Mouse (Mus musculus) forebrain, embryonic 14.5 days (tissue): ENCODE results near the gene Ttll9. TPM values are rescaled to one million over a fixed set of nuclear protein-coding genes. Genes with fewer than 3 reads are reported as not detected.
A peak's percentile ranks its signal among the peaks of the same experiment; 100 is the strongest.

Experiments
- ATAC-seq: fragments of 200-750 bp; cut with Nextera tagmentation; 2 replicates; pipeline ENCODE4 v1.8.0; 2017; ENCODE audit warnings: mild to moderate bottlenecking, moderate library complexity
- DNase-seq: peaks from one replicate; pipeline ENCODE4 v3.0.0-alpha.2; 2015; ENCODE audit warnings: low spot score
- H3K27ac ChIP-seq: fragments of 300-500 bp; sonication (generic); 2 replicates; pipeline ENCODE4 v1.5.1; 2014; ENCODE audit warnings: low read depth, mild to moderate bottlenecking, control low read depth, low read length, moderate library complexity
- H3K27me3 ChIP-seq: fragments of 300-500 bp; sonication (generic); replicated peaks from 2 replicates; pipeline ENCODE4 v1.6.1; 2014; ENCODE audit warnings: low read length, control low read depth, mixed read lengths; ENCODE audit not compliant: control insufficient read depth, insufficient read depth
- H3K36me3 ChIP-seq: fragments of 300-500 bp; sonication (generic); 2 replicates; pipeline ENCODE4 v1.6.1; 2014; ENCODE audit warnings: low read length, control low read depth; ENCODE audit not compliant: control insufficient read depth, insufficient read depth
- H3K4me1 ChIP-seq: fragments of 300-500 bp; sonication (generic); 2 replicates; pipeline ENCODE4 v1.6.1; 2014; ENCODE audit warnings: antibody characterized with exemption, low read length, control low read depth; ENCODE audit not compliant: control insufficient read depth, insufficient read depth
- H3K4me2 ChIP-seq: fragments of 300-500 bp; sonication (generic); 2 replicates; pipeline ENCODE4 v1.6.1; 2014; ENCODE audit warnings: mild to moderate bottlenecking, control low read depth, low read length
- H3K4me3 ChIP-seq: fragments of 300-500 bp; sonication (generic); 2 replicates; pipeline ENCODE4 v1.5.1; 2014; ENCODE audit warnings: low read depth, low read length, control low read depth
- H3K9ac ChIP-seq: fragments of 300-500 bp; sonication (generic); 2 replicates; pipeline ENCODE4 v1.6.1; 2014; ENCODE audit warnings: mild to moderate bottlenecking, low read length, control low read depth, moderate library complexity
- H3K9me3 ChIP-seq: fragments of 300-500 bp; sonication (generic); replicated peaks from 2 replicates; pipeline ENCODE4 v1.6.1; 2016; ENCODE audit warnings: low read length, control low read depth, mixed read lengths; ENCODE audit not compliant: control insufficient read depth
- WGBS: fragments of 180-500 bp; shearing (Covaris S2); extraction: QIAGEN DNeasy Blood & Tissue Kit; methylation state at CpG from one replicate; pipeline ENCODE4 v1.1.7; 2014; 5-methylcytosine and 5-hydroxymethylcytosine counted together
- polyA plus RNA-seq: library from polyadenylated mRNA; unstranded; fragments of >200 nt; fragmentation: Nextera tagmentation; extraction: Ambion mirVana; gene quantifications from 2 replicates; pipeline ENCODE4 v1.2.1, GENCODE M21; 2014

Gene Ttll9
- polyA plus RNA-seq, 1 experiment from 2014 or later = 2.5 TPM

- peak overlapping the region; percentile 63 for H3K4me3 ChIP-seq
- peak overlapping the region; percentile 61 for H3K27ac ChIP-seq
- no peaks in the 10 kb centered on the region for H3K9me3 ChIP-seq
- peak overlapping the region; percentile 73 for H3K9ac ChIP-seq
- H3K4me2 ChIP-seq = peak overlapping the region; percentile 73
- H3K27me3 ChIP-seq = peaks cover 11% of the 10 kb centered on the region; the same call in 1 of the 2 replicates
- H3K36me3 ChIP-seq = no peaks in the 10 kb centered on the region
- DNase-seq (peak; percentile 65), ATAC-seq (peak; percentile 63)
- WGBS = 2% methylated on average over 40 of the region's 58 CpGs
- H3K4me1 ChIP-seq = peaks cover 15% of the 10 kb centered on the region
Measured at GRCm38 (mm10) chr2:153032083-153032842, 70.0 kb downstream of the Ttll9 start.

- DNase-seq (no peak), ATAC-seq (no peak)
- Histone ChIP-seq H3K27me3 (peaks cover 11% of the 10 kb centered on the region; the same call in 1 of the 2 replicates), H3K4me3 (peak overlapping the region; percentile 63), H3K4me1 (peaks cover 15% of the 10 kb centered on the region), H3K9ac (peak overlapping the region; percentile 73), H3K36me3 (no peaks in the 10 kb centered on the region), H3K4me2 (peak overlapping the region; percentile 73), H3K27ac (0 out of 2 replicates have a peak overlapping the region, but pooled peaks have one; percentile 39), H3K9me3 (no peaks in the 10 kb centered on the region)
- 6% methylated on average over 4 of the region's 4 CpGs for WGBS
Measured at GRCm38 (mm10) chr2:153032973-153033372, 70.7 kb downstream of the Ttll9 start.

DNA sequence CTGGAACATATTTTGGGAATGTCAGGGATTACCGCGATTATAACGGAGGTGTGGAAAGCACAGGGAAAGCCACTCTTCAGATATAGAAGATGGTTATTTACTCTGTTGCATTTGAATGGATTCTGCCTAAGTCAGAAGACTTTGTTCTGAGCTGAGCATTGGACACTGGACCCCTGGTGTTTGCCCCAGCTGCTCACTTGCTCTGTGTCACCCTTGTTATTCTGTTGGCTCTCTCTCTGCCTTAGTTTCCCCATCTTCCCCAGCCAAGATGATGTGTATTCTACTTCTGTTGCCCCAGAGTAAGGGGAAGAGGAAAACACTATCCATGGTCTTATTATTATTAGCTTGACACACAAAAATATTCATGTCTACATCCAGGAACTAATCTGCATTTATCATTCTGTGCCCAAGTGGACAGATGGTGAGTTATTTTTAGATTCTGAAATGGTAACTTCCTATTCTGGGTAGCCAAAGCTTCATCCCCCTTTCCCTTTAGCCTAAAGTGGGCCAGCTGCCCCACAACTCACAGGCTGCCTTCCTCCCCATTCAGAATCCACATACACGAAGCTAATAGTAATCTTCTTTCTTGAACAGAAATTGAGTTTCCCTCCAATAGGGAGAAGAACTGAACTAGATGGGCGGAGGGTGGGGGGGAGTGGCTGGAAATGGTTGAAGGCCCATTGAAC, 71.4 kb downstream of the Ttll9 start:
- Histone ChIP-seq H3K4me1 (peaks cover 15% of the 10 kb centered on the region), H3K4me2 (peak overlapping the region; percentile 73), H3K9ac (peak overlapping the region; percentile 73), H3K4me3 (peak overlapping the region; percentile 63), H3K27ac (peak overlapping the region; percentile 39; the same call in 1 of the 2 replicates), H3K36me3 (no peaks in the 10 kb centered on the region), H3K9me3 (no peaks in the 10 kb centered on the region), H3K27me3 (peaks cover 11% of the 10 kb centered on the region; the same call in 1 of the 2 replicates)
- ATAC-seq (no peak), DNase-seq (peak; percentile 70)
- WGBS = 66% methylated on average over 5 of the region's 5 CpGs

DNA sequence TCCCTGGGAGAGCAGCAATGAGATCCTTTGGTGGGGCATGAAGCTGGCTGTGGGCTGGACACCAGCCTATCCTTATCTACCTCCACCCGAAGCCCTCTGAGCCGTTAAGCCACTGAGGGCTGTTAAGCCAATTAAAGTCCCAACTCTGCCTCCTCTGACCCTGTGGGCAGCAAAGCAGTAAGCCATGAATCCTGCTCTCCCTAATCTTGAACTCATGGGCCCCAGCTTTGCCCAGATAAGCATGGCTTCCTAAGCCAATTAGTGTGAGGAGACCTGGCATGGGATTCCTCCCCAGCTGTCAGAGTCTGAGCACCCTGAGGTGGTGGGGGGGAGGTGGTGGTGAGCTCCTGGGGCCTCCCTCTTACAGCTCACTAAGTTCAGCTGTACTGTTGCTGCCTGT, 74.4 kb downstream of the Ttll9 start:
- 0 out of 2 replicates have a peak, but pooled peaks cover 4% of the 10 kb centered on the region for H3K27me3 ChIP-seq
- no peak for DNase-seq
- H3K9me3 ChIP-seq = no peaks in the 10 kb centered on the region
- H3K27ac ChIP-seq = no peak overlapping the region
- ATAC-seq = no peak
- peaks cover 15% of the 10 kb centered on the region for H3K4me1 ChIP-seq
- no peak overlapping the region for H3K9ac ChIP-seq
- WGBS = 10% methylated on average over 2 of the region's 2 CpGs
- H3K4me2 ChIP-seq = no peak overlapping the region
- H3K4me3 ChIP-seq = no peak overlapping the region
- H3K36me3 ChIP-seq = no peaks in the 10 kb centered on the region

- Histone ChIP-seq H3K4me3 (no peak overlapping the region), H3K9me3 (no peaks in the 10 kb centered on the region), H3K9ac (no peak overlapping the region), H3K27me3 (no peaks in the 10 kb centered on the region), H3K27ac (no peak overlapping the region), H3K36me3 (no peaks in the 10 kb centered on the region), H3K4me2 (no peak overlapping the region), H3K4me1 (peaks cover 20% of the 10 kb centered on the region)
- DNase-seq = peak; percentile 46
- no peak for ATAC-seq
- 58% methylated on average over 3 of the region's 3 CpGs for WGBS
Measured at GRCm38 (mm10) chr2:153043886-153044285, 81.6 kb downstream of the Ttll9 start.

GRCm38 (mm10) chr2:153045884-153046299, 83.6 kb downstream of the Ttll9 start:
- ATAC-seq (peak; percentile 62), DNase-seq (peak; percentile 92)
- H3K27ac ChIP-seq = peak overlapping the region; percentile 94
- no peaks in the 10 kb centered on the region for H3K36me3 ChIP-seq
- no peak overlapping the region for H3K9ac ChIP-seq
- H3K4me2 ChIP-seq = no peak overlapping the region
- 25% methylated on average over 8 of the region's 8 CpGs for WGBS
- no peaks in the 10 kb centered on the region for H3K27me3 ChIP-seq
- H3K4me3 ChIP-seq = no peak overlapping the region
- H3K4me1 ChIP-seq = peaks cover 33% of the 10 kb centered on the region
- H3K9me3 ChIP-seq = no peaks in the 10 kb centered on the region

DNA sequence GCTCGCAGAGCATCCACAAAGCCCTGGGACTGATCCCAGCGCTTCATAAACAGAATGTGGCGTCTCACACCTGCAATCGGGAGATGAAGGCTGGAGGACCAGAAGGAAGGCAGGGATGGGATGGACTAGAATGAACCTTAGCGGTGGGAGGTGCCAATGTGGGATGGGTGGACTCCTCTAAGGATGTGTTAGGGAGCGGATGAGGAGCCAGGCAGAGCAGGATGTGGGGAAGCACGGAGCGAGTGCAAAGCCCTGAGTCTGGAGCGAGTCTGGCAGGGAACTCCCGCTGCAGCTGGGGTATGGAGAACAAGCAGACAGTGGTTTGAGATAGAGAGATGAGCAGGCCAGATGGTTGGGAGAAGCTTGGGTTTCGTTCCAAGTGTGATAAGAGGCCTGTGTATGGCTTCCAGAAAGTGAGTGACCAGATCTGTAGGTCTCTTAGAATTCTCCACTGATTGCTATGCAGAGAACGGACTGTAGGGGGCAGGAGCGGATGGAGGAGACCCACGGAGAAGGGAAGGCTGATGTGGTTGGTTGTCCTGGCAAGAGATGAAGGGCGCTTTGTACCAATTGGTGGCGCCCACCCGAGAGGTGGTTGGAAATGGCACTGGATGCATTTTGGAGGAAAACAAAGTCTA, 85.7 kb downstream of the Ttll9 start:
- ATAC-seq (peak; percentile 30), DNase-seq (peak; percentile 71)
- Histone ChIP-seq H3K27me3 (peaks cover 12% of the 10 kb centered on the region), H3K9ac (no peak overlapping the region), H3K27ac (peak overlapping the region; percentile 94), H3K36me3 (no peaks in the 10 kb centered on the region), H3K4me1 (peaks cover 31% of the 10 kb centered on the region), H3K4me2 (no peak overlapping the region), H3K4me3 (no peak overlapping the region), H3K9me3 (no peaks in the 10 kb centered on the region)
- 30% methylated on average over 17 of the region's 17 CpGs for WGBS

- no peak overlapping the region for H3K4me3 ChIP-seq
- H3K9me3 ChIP-seq = no peaks in the 10 kb centered on the region
- WGBS = 32% methylated on average over 9 of the region's 9 CpGs
- peak overlapping the region; percentile 94 for H3K27ac ChIP-seq
- peaks cover 14% of the 10 kb centered on the region for H3K27me3 ChIP-seq
- H3K4me1 ChIP-seq = peaks cover 29% of the 10 kb centered on the region
- H3K36me3 ChIP-seq = peaks cover 7% of the 10 kb centered on the region
- H3K4me2 ChIP-seq = no peak overlapping the region
- peak; percentile 82 for DNase-seq
- ATAC-seq = peak; percentile 76
- peak overlapping the region; percentile 30 for H3K9ac ChIP-seq
Measured at GRCm38 (mm10) chr2:153049288-153049996, 87.2 kb downstream of the Ttll9 start.
